Mouse (Mus musculus) forebrain, embryonic 12.5 days (tissue): ENCODE data around the gene Spred2. TPM values are rescaled to one million over a fixed set of nuclear protein-coding genes. Genes with fewer than 3 reads are reported as not detected.
A peak's percentile ranks its signal among the peaks of the same experiment; 100 is the strongest.

Experiments used
- ATAC-seq: fragments of 200-750 bp; cut with Nextera tagmentation; 2 replicates; pipeline ENCODE4 v1.8.0; 2017; ENCODE audit warnings: moderate TSS enrichment; ENCODE audit not compliant: low FRiP score
- H3K27ac ChIP-seq: fragments of 300-500 bp; sonication (generic); 2 replicates; pipeline ENCODE4 v1.5.1; 2016; ENCODE audit warnings: mild to moderate bottlenecking
- H3K27me3 ChIP-seq: fragments of 300-500 bp; sonication (generic); 2 replicates; pipeline ENCODE4 v1.6.1; 2016; ENCODE audit warnings: mild to moderate bottlenecking
- H3K36me3 ChIP-seq: fragments of 300-500 bp; sonication (generic); replicated peaks from 2 replicates; pipeline ENCODE4 v1.6.1; 2016; ENCODE audit warnings: mild to moderate bottlenecking
- H3K4me1 ChIP-seq: fragments of 300-500 bp; sonication (generic); 2 replicates; pipeline ENCODE4 v1.6.1; 2016
- H3K4me2 ChIP-seq: fragments of 300-500 bp; sonication (generic); 2 replicates; pipeline ENCODE4 v1.6.1; 2016; ENCODE audit warnings: mild to moderate bottlenecking, moderate library complexity
- H3K4me3 ChIP-seq: fragments of 300-500 bp; sonication (generic); replicated peaks from 2 replicates; pipeline ENCODE4 v1.5.1; 2016; ENCODE audit warnings: mild to moderate bottlenecking
- H3K9ac ChIP-seq: fragments of 300-500 bp; sonication (generic); 2 replicates; pipeline ENCODE4 v1.6.1; 2016; ENCODE audit warnings: mild to moderate bottlenecking
- H3K9me3 ChIP-seq: fragments of 300-500 bp; sonication (generic); 2 replicates; pipeline ENCODE4 v1.6.1; 2016
- WGBS: fragments of 180-500 bp; shearing (Covaris S2); methylation state at CpG from one replicate; pipeline ENCODE4 v1.1.7; 2016; 5-methylcytosine and 5-hydroxymethylcytosine counted together
- polyA plus RNA-seq: library from polyadenylated mRNA; unstranded; fragments of >200 nt; fragmentation: Nextera tagmentation; extraction: Ambion mirVana; gene quantifications from 2 replicates; pipeline ENCODE4 v1.2.1, GENCODE M21; 2016

Spred2 gene
- polyA plus RNA-seq, 1 experiment from 2014 or later, result 8.1 TPM

- 93% methylated on average over 4 of the region's 4 CpGs for WGBS
Observed at GRCm38 (mm10) chr11:19928633-19929032, 4.5 kb downstream of the Spred2 start.

GRCm38 (mm10) chr11:19929087-19929865, 5.1 kb downstream of the Spred2 start:
- Histone ChIP-seq H3K9me3 (no peaks in the 10 kb centered on the region), H3K4me3 (no peak overlapping the region), H3K36me3 (no peaks in the 10 kb centered on the region), H3K4me1 (peaks cover 25% of the 10 kb centered on the region), H3K27me3 (no peaks in the 10 kb centered on the region), H3K4me2 (no peak overlapping the region), H3K27ac (0 out of 2 replicates have a peak overlapping the region, but pooled peaks have one; percentile 13), H3K9ac (no peak overlapping the region)
- ATAC-seq, result no peak
- WGBS, result 78% methylated on average over 11 of the region's 11 CpGs

More at GRCm38 (mm10) chr11:19928633-19929032, 4.5 kb downstream of the Spred2 start:
- Histone ChIP-seq H3K4me1 (peaks cover 26% of the 10 kb centered on the region), H3K4me3 (no peak overlapping the region), H3K9ac (no peak overlapping the region), H3K27ac (no peak overlapping the region), H3K9me3 (no peaks in the 10 kb centered on the region), H3K36me3 (no peaks in the 10 kb centered on the region), H3K27me3 (no peaks in the 10 kb centered on the region), H3K4me2 (no peak overlapping the region)
- ATAC-seq, result no peak

DNA sequence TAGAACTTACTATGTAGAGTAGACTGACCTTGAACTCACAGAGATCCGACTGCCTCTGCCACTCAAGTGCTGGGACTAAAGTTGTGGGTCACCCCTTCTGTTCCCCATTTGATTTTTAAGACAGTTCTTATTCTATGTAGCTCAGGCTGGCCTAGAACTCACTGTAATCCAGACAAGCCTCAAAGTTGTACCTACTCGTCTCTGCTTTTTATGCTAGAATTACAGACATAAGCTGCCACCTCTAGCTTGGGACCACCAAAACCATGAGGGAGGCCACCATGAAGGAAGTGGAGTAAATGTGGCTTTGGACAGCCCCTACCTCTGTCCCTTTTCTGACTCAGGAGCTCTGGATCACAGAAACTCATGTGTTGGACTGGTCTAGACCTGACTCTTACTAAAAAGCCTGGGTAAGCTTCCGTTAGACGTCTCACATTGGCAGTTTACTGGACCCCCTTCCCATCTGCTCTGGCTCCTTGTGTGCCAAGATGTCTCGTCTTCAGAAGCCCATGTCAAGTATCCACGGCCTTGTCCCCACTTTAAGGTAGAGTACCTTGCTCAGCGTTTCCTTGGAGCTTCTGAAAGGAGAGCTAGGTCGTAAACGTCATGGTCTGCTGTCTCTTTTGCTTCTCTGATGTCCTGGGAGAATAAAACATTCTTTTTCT, 7.5 kb downstream of the Spred2 start:
- 91% methylated on average over 9 of the region's 9 CpGs for WGBS
- Histone ChIP-seq H3K4me2 (no peak overlapping the region), H3K27ac (no peak overlapping the region), H3K4me3 (no peak overlapping the region), H3K9me3 (no peaks in the 10 kb centered on the region), H3K27me3 (no peaks in the 10 kb centered on the region), H3K36me3 (no peaks in the 10 kb centered on the region), H3K4me1 (peaks cover 24% of the 10 kb centered on the region), H3K9ac (no peak overlapping the region)
- ATAC-seq, result no peak

DNA sequence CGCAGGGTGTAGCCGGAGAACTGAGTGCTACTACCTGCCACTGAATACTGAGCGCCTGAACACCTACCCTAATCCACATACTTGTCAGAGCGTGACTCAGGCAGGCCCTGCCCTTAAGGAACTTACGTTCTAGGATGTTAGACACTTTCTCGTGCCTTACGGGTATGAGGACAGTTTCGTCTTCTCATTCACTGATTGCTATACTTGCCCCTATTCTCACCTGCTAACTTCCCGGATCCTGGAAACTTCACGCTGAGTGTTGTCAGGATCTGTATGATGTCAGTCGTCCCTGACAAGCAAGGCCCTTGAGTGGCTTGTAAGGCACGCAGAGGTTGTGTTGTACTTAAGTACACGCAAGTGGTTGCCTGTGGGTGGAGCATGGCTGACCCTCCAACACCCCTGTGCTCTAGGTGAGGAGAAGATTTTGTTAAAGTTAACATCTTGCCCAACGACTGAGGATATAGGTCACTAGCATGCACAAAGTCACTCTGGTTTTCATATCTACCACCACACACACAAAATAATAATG, 8.9 kb downstream of the Spred2 start:
- 91% methylated on average over 14 of the region's 14 CpGs for WGBS
- Histone ChIP-seq H3K9ac (no peak overlapping the region), H3K27ac (no peak overlapping the region), H3K36me3 (no peaks in the 10 kb centered on the region), H3K4me1 (peaks cover 16% of the 10 kb centered on the region), H3K4me2 (no peak overlapping the region), H3K27me3 (no peaks in the 10 kb centered on the region), H3K9me3 (no peaks in the 10 kb centered on the region), H3K4me3 (no peak overlapping the region)
- no peak for ATAC-seq

DNA sequence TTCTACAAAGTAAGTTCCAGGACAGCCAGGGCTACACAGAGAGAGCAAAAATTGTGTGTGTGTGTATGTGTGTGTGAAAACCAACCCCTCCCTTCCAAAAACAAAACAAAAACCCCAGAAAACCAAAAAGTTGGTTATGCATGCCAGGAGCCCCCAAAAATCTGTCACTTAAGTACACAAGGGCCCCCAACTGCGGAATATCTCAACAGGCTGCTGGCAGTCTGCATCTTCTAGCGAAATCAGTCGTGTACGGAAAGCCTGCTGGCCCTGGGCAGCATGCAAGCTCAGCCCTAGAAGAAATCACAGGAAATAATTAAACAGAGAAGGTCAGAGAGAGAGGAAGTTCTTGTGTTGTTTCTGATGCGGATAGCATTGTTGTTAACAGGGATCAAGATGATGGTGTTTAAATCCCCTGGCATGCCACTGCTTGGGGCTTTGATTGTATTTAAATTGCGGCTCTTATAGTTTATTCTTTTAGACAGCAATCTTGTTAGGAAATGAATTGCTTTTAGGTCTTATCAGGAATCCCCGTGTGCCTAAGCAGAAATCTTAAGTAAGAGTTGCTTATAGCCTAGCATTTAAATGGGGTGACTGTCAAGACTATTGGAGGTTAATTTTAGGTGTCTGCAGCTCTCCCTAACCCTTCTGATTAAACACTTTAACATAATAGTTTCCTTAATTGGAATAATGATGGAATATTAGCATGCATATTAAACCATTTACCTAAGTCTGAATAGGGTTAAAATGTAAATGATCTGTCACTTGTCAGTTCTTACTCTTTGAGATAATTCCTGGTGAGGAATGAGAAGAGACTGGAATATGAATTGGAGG, 11.6 kb downstream of the Spred2 start:
- no peak for ATAC-seq
- WGBS, result 51% methylated on average over 7 of the region's 7 CpGs
- H3K27ac ChIP-seq, result no peak overlapping the region

DNA sequence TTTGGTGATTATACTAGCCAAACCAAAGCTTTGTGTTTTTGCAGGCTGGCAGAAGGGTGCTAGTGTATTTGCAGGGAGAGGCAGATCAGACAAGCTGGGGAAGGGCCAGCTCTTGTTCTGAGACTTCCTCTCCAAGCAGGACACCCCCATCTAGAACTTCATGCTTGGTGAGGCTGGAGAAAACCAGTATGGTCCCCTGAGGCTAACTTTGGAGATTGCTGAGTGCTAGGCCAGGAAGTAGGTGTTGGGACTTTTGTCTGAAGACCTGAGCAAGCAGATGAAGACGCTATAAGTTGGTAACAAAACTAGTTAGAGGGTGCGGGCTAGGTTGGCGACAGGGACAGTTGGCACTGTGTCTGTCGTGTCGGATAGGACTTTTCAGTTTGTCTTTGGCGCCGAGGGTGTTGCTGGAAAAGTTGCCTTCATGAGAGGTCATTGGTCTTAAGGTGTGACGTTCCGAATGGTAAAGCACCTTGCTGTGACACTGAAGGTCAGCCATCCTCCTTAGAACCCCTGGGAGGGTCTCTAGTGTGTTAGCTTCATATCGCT, 14.4 kb downstream of the Spred2 start:
- Histone ChIP-seq H3K9ac (no peak overlapping the region), H3K9me3 (no peaks in the 10 kb centered on the region), H3K4me1 (peaks cover 12% of the 10 kb centered on the region), H3K27me3 (no peaks in the 10 kb centered on the region), H3K4me3 (no peak overlapping the region), H3K4me2 (no peak overlapping the region), H3K36me3 (no peaks in the 10 kb centered on the region), H3K27ac (no peak overlapping the region)
- no peak for ATAC-seq
- WGBS, result 96% methylated on average over 10 of the region's 10 CpGs

More for the DNA sequence above, 11.6 kb downstream of the Spred2 start:
- Histone ChIP-seq H3K4me1 (peaks cover 7% of the 10 kb centered on the region), H3K27me3 (no peaks in the 10 kb centered on the region), H3K36me3 (no peaks in the 10 kb centered on the region), H3K9me3 (no peaks in the 10 kb centered on the region), H3K9ac (peak overlapping the region; percentile 21; the same call in 1 of the 2 replicates), H3K4me3 (no peak overlapping the region), H3K4me2 (no peak overlapping the region)

DNA sequence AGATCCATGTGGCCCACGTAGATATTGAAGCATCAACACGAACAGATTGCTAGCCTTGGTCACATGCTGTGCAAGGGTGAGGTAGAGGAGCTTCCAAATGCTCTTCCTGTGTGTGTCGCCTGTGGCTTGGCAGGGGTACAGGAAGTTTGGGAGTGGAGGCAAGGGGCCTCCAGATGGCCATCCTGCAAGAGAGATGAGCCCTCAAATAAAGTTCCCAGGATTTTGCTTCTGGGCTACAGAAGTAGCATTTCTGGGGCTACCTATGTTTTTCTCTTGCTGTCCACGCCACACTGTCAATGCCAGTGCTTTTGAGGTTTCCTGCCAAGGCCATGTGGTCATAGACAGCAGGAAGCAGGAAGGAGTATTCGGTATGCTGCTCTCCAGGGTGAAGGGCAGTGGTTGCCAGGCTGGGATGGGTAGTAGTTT, 15.1 kb downstream of the Spred2 start:
- Histone ChIP-seq H3K27me3 (no peaks in the 10 kb centered on the region), H3K36me3 (no peaks in the 10 kb centered on the region), H3K4me3 (no peak overlapping the region), H3K4me2 (no peak overlapping the region), H3K4me1 (peaks cover 13% of the 10 kb centered on the region), H3K9ac (no peak overlapping the region), H3K9me3 (no peaks in the 10 kb centered on the region), H3K27ac (no peak overlapping the region)
- WGBS, result 89% methylated on average over 5 of the region's 5 CpGs
- ATAC-seq, result no peak

DNA sequence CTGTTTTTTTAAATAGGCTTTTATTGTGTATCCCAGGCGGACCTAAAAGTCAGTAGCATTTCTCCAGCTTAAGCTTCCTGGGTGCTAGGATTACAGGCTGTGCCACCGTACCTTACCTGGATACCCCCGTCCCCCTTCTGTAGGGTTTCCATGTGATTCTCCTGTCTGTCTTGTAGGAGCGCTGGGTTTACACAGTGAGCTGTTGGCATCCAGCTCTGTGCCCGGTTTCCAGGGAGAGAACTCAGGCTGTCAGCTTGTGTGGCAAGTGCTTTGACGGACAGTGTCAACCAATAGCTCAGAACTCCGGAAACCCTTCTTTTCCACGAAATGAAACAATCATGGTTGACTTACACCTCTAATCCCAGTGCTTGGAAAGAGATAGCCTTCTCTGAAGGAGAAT, 15.7 kb downstream of the Spred2 start:
- H3K27me3 ChIP-seq, result no peaks in the 10 kb centered on the region
- no peak overlapping the region for H3K4me2 ChIP-seq
- H3K27ac ChIP-seq, result no peak overlapping the region
- 92% methylated on average over 8 of the region's 8 CpGs for WGBS
- no peak for ATAC-seq
- peaks cover 18% of the 10 kb centered on the region for H3K4me1 ChIP-seq
- H3K4me3 ChIP-seq, result no peak overlapping the region
- H3K9me3 ChIP-seq, result no peaks in the 10 kb centered on the region
- H3K9ac ChIP-seq, result no peak overlapping the region
- H3K36me3 ChIP-seq, result no peaks in the 10 kb centered on the region

- Histone ChIP-seq H3K4me3 (no peak overlapping the region), H3K36me3 (peaks cover 6% of the 10 kb centered on the region; the same call in 1 of the 2 replicates), H3K27ac (no peak overlapping the region), H3K9ac (no peak overlapping the region), H3K4me2 (no peak overlapping the region), H3K4me1 (peaks cover 15% of the 10 kb centered on the region), H3K9me3 (no peaks in the 10 kb centered on the region), H3K27me3 (no peaks in the 10 kb centered on the region)
- ATAC-seq, result no peak
- WGBS, result 86% methylated on average over 12 of the region's 12 CpGs
Observed at GRCm38 (mm10) chr11:19941156-19941777, 17.1 kb downstream of the Spred2 start.

DNA sequence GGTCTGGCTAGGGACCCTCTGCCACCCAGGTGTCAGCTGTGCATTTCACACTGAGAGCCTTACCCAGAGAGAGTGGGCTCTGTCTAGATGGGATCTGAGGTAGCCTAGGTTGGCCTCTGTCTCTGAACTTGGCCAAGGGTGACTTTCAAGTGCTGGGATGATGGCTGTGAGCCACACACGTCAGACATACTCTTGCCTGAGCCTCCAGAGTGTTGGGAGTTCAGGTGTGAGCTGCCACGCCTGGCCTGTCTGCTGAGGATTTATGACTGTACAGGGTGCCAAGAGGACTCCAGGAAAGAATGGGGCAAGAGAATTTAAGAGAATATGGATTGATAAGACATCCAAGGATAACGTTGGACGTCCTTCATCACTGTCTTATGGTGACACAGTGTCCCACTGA, 17.8 kb downstream of the Spred2 start:
- 92% methylated on average over 4 of the region's 4 CpGs for WGBS
- Histone ChIP-seq H3K9me3 (no peaks in the 10 kb centered on the region), H3K4me2 (no peak overlapping the region), H3K27ac (no peak overlapping the region), H3K4me1 (peaks cover 15% of the 10 kb centered on the region), H3K36me3 (peaks cover 6% of the 10 kb centered on the region; the same call in 1 of the 2 replicates), H3K27me3 (no peaks in the 10 kb centered on the region), H3K9ac (no peak overlapping the region), H3K4me3 (no peak overlapping the region)
- ATAC-seq, result no peak

DNA sequence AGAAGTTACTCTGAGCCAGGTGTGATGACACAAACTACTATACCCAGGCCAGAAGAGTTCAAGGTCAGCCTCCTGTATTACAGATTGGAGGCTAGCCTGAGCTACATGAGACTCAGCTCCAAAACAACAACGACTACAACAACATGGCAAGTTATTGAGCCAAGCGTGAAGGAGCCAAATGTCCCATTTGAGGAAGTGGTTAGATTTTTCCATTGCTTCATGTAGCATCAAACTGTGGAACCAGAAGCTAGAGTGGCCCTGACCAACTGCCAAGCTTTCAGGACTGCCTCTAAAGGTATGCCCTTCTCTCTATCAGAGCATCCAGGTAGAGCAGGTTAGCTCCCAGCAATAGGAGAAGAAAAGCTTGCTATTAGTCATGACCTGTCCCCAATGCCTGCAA, 19.6 kb downstream of the Spred2 start:
- H3K36me3 ChIP-seq, result peaks cover 6% of the 10 kb centered on the region; the same call in 1 of the 2 replicates
- H3K4me3 ChIP-seq, result no peak overlapping the region
- H3K4me2 ChIP-seq, result no peak overlapping the region
- ATAC-seq, result no peak
- WGBS, result 95% methylated on average over 2 of the region's 2 CpGs
- H3K27me3 ChIP-seq, result no peaks in the 10 kb centered on the region
- H3K9ac ChIP-seq, result no peak overlapping the region
- no peaks in the 10 kb centered on the region for H3K9me3 ChIP-seq
- H3K4me1 ChIP-seq, result peaks cover 19% of the 10 kb centered on the region
- H3K27ac ChIP-seq, result no peak overlapping the region
